Mouse (Mus musculus) MEL (cell line): ENCODE results near the gene D1Ertd622e. TPM values are rescaled to one million over a fixed set of nuclear protein-coding genes. Genes with fewer than 3 reads are reported as not detected.
A peak's percentile ranks its signal among the peaks of the same experiment; 100 is the strongest.

Experiments
- DNase-seq: peaks from one replicate; pipeline ENCODE4 v3.0.0; 2011; ENCODE audit warnings: low read depth, low spot score
- H3K27ac ChIP-seq: 2 replicates; pipeline ENCODE4 v1.5.1; 2012; ENCODE audit warnings: low read depth, mild to moderate bottlenecking, control low read depth, low read length, moderate library complexity; ENCODE audit not compliant: control insufficient read depth
- H3K27me3 ChIP-seq, 2 experiments: fragments of 150-350 bp in 1 of 2; sonication (generic) in 1 of 2; 2 replicates each; pipeline ENCODE4 v1.6.1; 2012; ENCODE audit warnings: low read length in 2 of 2, mild to moderate bottlenecking in 2 of 2, improper control_type of control experiment in 1 of 2, moderate library complexity in 1 of 2; ENCODE audit not compliant: insufficient read depth in 2 of 2, control insufficient read depth in 1 of 2
- H3K36me3 ChIP-seq, 2 experiments: 2 replicates each; pipeline ENCODE4 v1.6.1; 2012 to 2014; ENCODE audit warnings: low read length in 2 of 2, improper control_type of control experiment in 1 of 2, inconsistent platforms in 1 of 2, mild to moderate bottlenecking in 1 of 2; ENCODE audit not compliant: insufficient read depth in 2 of 2, control insufficient read depth in 1 of 2
- H3K4me1 ChIP-seq, 2 experiments: fragments of 150-350 bp in 1 of 2; sonication (generic) in 1 of 2; 2 replicates each; pipeline ENCODE4 v1.6.1; 2012; ENCODE audit warnings: low read length in 2 of 2, improper control_type of control experiment in 1 of 2, mild to moderate bottlenecking in 1 of 2; ENCODE audit not compliant: insufficient read depth in 2 of 2, control insufficient read depth in 1 of 2
- H3K4me3 ChIP-seq, 2 experiments: fragments of 150-350 bp in 1 of 2; sonication (generic) in 1 of 2; 2 replicates each; pipeline ENCODE4 v1.5.1; 2012; ENCODE audit warnings: low read depth in 2 of 2, low read length in 2 of 2, mild to moderate bottlenecking in 2 of 2, moderate library complexity in 2 of 2, control low read depth in 1 of 2, improper control_type of control experiment in 1 of 2; ENCODE audit not compliant: control insufficient read depth in 1 of 2, insufficient read depth in 1 of 2
- H3K79me2 ChIP-seq: 2 replicates; pipeline ENCODE4 v1.6.1; 2012; ENCODE audit warnings: mild to moderate bottlenecking, low read length, moderate library complexity; ENCODE audit not compliant: control insufficient read depth, poor library complexity, insufficient read depth
- H3K9ac ChIP-seq: 2 replicates; pipeline ENCODE4 v1.6.1; 2012; ENCODE audit warnings: low read depth, mild to moderate bottlenecking, control low read depth, low read length, moderate library complexity; ENCODE audit not compliant: control insufficient read depth, poor library complexity, severe bottlenecking
- H3K9me3 ChIP-seq: fragments of 150-350 bp; sonication (generic); replicated peaks from 2 replicates; pipeline ENCODE4 v1.6.1; 2012; ENCODE audit warnings: mild to moderate bottlenecking, low read length, improper control_type of control experiment, moderate library complexity; ENCODE audit not compliant: insufficient read depth
- BHLHE40 ChIP-seq: IDR thresholded peaks from 2 replicates; pipeline ENCODE4 v1.6.1; 2012; ENCODE audit warnings: low read depth, mild to moderate bottlenecking, inconsistent platforms, low read length, improper control_type of control experiment, borderline replicate concordance
- CHD2 ChIP-seq: IDR thresholded peaks from 2 replicates; pipeline ENCODE4 v1.6.1; 2011; ENCODE audit warnings: low read length, improper control_type of control experiment
- CTCF ChIP-seq, 3 experiments: IDR thresholded peaks in 2 of 3; conservative IDR thresholded peaks in 1 of 3; 2 replicates each; pipeline ENCODE4 v1.5.1; 2011 to 2012; ENCODE audit warnings: low read length in 3 of 3, low read depth in 2 of 3, mild to moderate bottlenecking in 2 of 3, improper control_type of control experiment in 1 of 3, inconsistent platforms in 1 of 3, mixed read lengths in 1 of 3, moderate library complexity in 1 of 3; ENCODE audit not compliant: control insufficient read depth in 1 of 3, insufficient read depth in 1 of 3, poor library complexity in 1 of 3, severe bottlenecking in 1 of 3
- ELF1 ChIP-seq: IDR thresholded peaks from 2 replicates; pipeline ENCODE4 v1.6.1; 2014; ENCODE audit warnings: low read depth, mild to moderate bottlenecking, inconsistent platforms, low read length, improper control_type of control experiment, moderate library complexity
- EP300 ChIP-seq, 2 experiments: IDR thresholded peaks; 2 replicates each; pipeline ENCODE4 v1.6.1; 2011; ENCODE audit warnings: improper control_type of control experiment in 2 of 2, low read length in 2 of 2, low read depth in 1 of 2, mild to moderate bottlenecking in 1 of 2
- ETS1 ChIP-seq: IDR thresholded peaks from 2 replicates; pipeline ENCODE4 v1.6.1; 2012; ENCODE audit warnings: low read depth, mild to moderate bottlenecking, inconsistent platforms, low read length, improper control_type of control experiment, moderate library complexity
- GABPA ChIP-seq: IDR thresholded peaks from 2 replicates; pipeline ENCODE4 v1.6.1; 2012; ENCODE audit warnings: low read depth, mild to moderate bottlenecking, inconsistent platforms, low read length, improper control_type of control experiment, moderate library complexity
- GATA1 ChIP-seq: IDR thresholded peaks from 2 replicates; pipeline ENCODE4 v1.6.1; 2011; ENCODE audit warnings: low read depth, low read length, improper control_type of control experiment
- HCFC1 ChIP-seq: IDR thresholded peaks from 2 replicates; pipeline ENCODE4 v1.6.1; 2012; ENCODE audit warnings: low read depth, mild to moderate bottlenecking, inconsistent platforms, low read length, improper control_type of control experiment, moderate library complexity
- KAT2A ChIP-seq: conservative IDR thresholded peaks from 2 replicates; pipeline ENCODE4 v1.6.1; 2012; ENCODE audit warnings: low read depth, low read length, improper control_type of control experiment, inconsistent platforms
- MAFK ChIP-seq: IDR thresholded peaks from 2 replicates; pipeline ENCODE4 v1.6.1; 2011; ENCODE audit warnings: low read depth, mild to moderate bottlenecking, low read length, improper control_type of control experiment, borderline replicate concordance
- MAX ChIP-seq: IDR thresholded peaks from 2 replicates; pipeline ENCODE4 v1.6.1; 2011; ENCODE audit warnings: low read length, improper control_type of control experiment
- MAZ ChIP-seq: IDR thresholded peaks from 2 replicates; pipeline ENCODE4 v1.6.1; 2012; ENCODE audit warnings: low read depth, mild to moderate bottlenecking, inconsistent platforms, low read length, improper control_type of control experiment
- MXI1 ChIP-seq: IDR thresholded peaks from 2 replicates; pipeline ENCODE4 v1.6.1; 2011; ENCODE audit warnings: mild to moderate bottlenecking, low read depth, low read length, improper control_type of control experiment
- MYB ChIP-seq: IDR thresholded peaks from 2 replicates; pipeline ENCODE4 v1.6.1; 2011; ENCODE audit warnings: mild to moderate bottlenecking, low read depth, low read length, improper control_type of control experiment
- MYC ChIP-seq: IDR thresholded peaks from 2 replicates; pipeline ENCODE4 v1.6.1; 2011; ENCODE audit warnings: low read depth, mild to moderate bottlenecking, low read length, improper control_type of control experiment, moderate library complexity
- NELFE ChIP-seq: IDR thresholded peaks from 2 replicates; pipeline ENCODE4 v1.6.1; 2011; ENCODE audit warnings: low read depth, low read length, improper control_type of control experiment
- POLR2AphosphoS2 ChIP-seq: IDR thresholded peaks from 2 replicates; pipeline ENCODE4 v1.6.1; 2011; ENCODE audit warnings: low read length, improper control_type of control experiment
- POLR2AphosphoS5 ChIP-seq: IDR thresholded peaks from 2 replicates; pipeline ENCODE4 v1.6.1; 2012; ENCODE audit warnings: low read depth, borderline replicate concordance, mild to moderate bottlenecking, inconsistent platforms, low read length, moderate library complexity, mixed read lengths
- RAD21 ChIP-seq: IDR thresholded peaks from 2 replicates; pipeline ENCODE4 v1.6.1; 2011; ENCODE audit warnings: mild to moderate bottlenecking, low read depth, low read length, improper control_type of control experiment
- RCOR1 ChIP-seq: IDR thresholded peaks from 2 replicates; pipeline ENCODE4 v1.6.1; 2012; ENCODE audit warnings: low read depth, mild to moderate bottlenecking, inconsistent platforms, low read length, improper control_type of control experiment
- SIN3A ChIP-seq: IDR thresholded peaks from 2 replicates; pipeline ENCODE4 v1.6.1; 2012; ENCODE audit warnings: low read length, improper control_type of control experiment, inconsistent platforms
- TAL1 ChIP-seq: IDR thresholded peaks from 2 replicates; pipeline ENCODE4 v1.6.1; 2012; ENCODE audit warnings: mild to moderate bottlenecking, inconsistent platforms, low read length, moderate library complexity, mixed read lengths
- TBP ChIP-seq: IDR thresholded peaks from 2 replicates; pipeline ENCODE4 v1.8.0; 2011; ENCODE audit warnings: low read depth, low read length, improper control_type of control experiment
- TCF12 ChIP-seq: IDR thresholded peaks from 2 replicates; pipeline ENCODE4 v1.6.1; 2014; ENCODE audit warnings: low read depth, mild to moderate bottlenecking, inconsistent platforms, low read length, improper control_type of control experiment, moderate library complexity
- UBTF ChIP-seq: IDR thresholded peaks from 2 replicates; pipeline ENCODE4 v1.6.1; 2012; ENCODE audit warnings: low read depth, mild to moderate bottlenecking, inconsistent platforms, low read length, improper control_type of control experiment, moderate library complexity, borderline replicate concordance; ENCODE audit not compliant: insufficient read depth
- USF1 ChIP-seq: IDR thresholded peaks from 2 replicates; pipeline ENCODE4 v1.6.1; 2014; ENCODE audit warnings: low read depth, mild to moderate bottlenecking, inconsistent platforms, low read length, improper control_type of control experiment, moderate library complexity
- USF2 ChIP-seq, 2 experiments: IDR thresholded peaks; 2 replicates each; pipeline ENCODE4 v1.6.1; 2011 to 2012; ENCODE audit warnings: improper control_type of control experiment in 2 of 2, low read length in 2 of 2, borderline replicate concordance in 1 of 2, inconsistent platforms in 1 of 2, low read depth in 1 of 2, mild to moderate bottlenecking in 1 of 2; ENCODE audit not compliant: insufficient read depth in 1 of 2
- ZC3H11A ChIP-seq: IDR thresholded peaks from 2 replicates; pipeline ENCODE4 v1.6.1; 2012; ENCODE audit warnings: low read depth, mild to moderate bottlenecking, inconsistent platforms, low read length, improper control_type of control experiment
- ZKSCAN1 ChIP-seq: IDR thresholded peaks from 2 replicates; pipeline ENCODE4 v1.6.1; 2012; ENCODE audit warnings: low read depth, mild to moderate bottlenecking, inconsistent platforms, low read length, improper control_type of control experiment, moderate library complexity
- ZMIZ1 ChIP-seq: IDR thresholded peaks from 2 replicates; pipeline ENCODE4 v1.6.1; 2012; ENCODE audit warnings: low read depth, mild to moderate bottlenecking, inconsistent platforms, low read length, improper control_type of control experiment, moderate library complexity
- polyA plus RNA-seq, 2 experiments: library from polyadenylated mRNA; stranded (reverse) in 1 of 2; unstranded in 1 of 2; fragments of >175 nt in 1 of 2; fragments of >200 nt in 1 of 2; gene quantifications; 2 replicates each; pipeline versions ENCODE4 v1.2.1 to v1.2.4; 2012; ENCODE audit warnings: low replicate concordance in 2 of 2, low read depth in 1 of 2; ENCODE audit not compliant: insufficient read length in 2 of 2, insufficient read depth in 1 of 2, missing spikeins in 1 of 2
- total RNA-seq: library from RNA; depleted of rRNA; stranded (reverse); fragments of 300-350 nt; gene quantifications from 2 replicates; pipeline ENCODE4 v1.2.3, GENCODE M21; 2012

The D1Ertd622e gene
- total and polyA plus RNA-seq, 3 experiments = 26.8 to 53.9 (median 46.5) TPM

DNA sequence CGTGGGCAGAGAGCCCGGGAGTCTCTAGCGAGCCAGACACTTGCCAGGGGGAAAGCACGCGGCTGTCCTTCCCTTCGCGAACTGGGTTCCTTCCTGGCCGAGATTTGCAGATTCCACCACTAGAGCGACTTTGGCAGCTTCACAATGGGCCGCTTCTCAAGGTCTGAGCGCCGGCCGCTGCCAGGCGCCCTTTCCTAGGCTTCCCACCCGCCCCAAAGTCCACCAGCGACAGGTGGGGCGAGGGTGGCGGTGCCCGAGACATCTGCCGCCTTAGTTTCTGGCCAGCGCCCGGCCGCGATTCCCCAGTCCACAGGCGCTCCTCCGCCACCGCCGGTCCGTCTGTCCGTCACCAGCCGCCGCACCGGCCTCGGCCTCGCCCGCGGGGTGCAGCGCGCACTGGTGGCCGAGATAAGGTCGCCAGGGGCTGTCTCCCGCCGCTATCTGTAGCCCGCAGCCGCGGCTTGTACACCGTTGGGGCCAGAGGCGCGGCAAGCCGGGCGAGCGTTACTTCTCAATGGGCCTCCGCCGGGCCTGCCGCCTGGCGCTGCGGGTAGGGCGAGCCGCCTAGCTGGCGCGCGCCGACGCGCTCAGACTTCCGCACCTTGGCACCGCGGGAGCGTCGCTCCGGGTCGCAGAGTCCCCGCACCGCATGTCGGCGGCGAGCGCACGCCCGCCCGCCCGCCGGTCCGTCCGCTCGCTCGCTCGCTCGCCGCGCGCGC is 1.0 kb downstream of the D1Ertd622e start (continued):
- TF ChIP-seq CTCF (IDR thresholded peaks at IDR 0.05 in 2 of 3, conservative IDR thresholded peaks at IDR 0.05 in 1 of 3; ENCODE audit: control insufficient read depth in 1 of 3, insufficient read depth in 1 of 3, low read depth in 2 of 3, low read length in 3 of 3, poor library complexity in 1 of 3, severe bottlenecking in 1 of 3) = peak in 1 of 3 experiments; percentile 7; a peak in 1 of 6 replicates
- no peak for TF ChIP-seq ZMIZ1
- TF ChIP-seq MAFK = no peak

DNA sequence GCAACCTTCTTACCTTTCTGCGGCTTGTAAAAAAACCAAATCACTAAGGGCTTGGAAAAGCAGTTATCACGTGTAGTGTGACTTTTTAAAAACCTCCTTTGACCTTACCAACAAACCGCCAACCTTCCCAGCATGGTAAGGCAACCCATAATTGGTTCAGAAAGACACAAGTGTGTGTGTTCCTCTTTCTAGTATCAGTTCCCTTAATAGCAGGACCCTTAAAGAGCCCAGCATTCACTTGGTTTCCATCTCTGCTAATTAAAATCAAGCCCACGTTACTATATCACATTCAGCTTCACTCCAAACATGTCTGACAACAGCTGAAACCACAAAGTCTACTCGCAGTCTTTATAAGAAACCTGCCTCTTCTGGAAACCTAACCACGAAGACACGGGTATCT is 2.5 kb downstream of the D1Ertd622e start:
- peak overlapping the region; percentile 91 for H3K9ac ChIP-seq
- H3K4me3 ChIP-seq = peak overlapping the region; percentile 79 to 97
- no peaks in the 10 kb centered on the region for H3K9me3 ChIP-seq
- H3K27ac ChIP-seq = peak overlapping the region; percentile 68
- peaks cover 10 to 16% of the 10 kb centered on the region in 2 experiments for H3K4me1 ChIP-seq
- no peaks in the 10 kb centered on the region for H3K27me3 ChIP-seq
- H3K79me2 ChIP-seq = peaks cover 53% of the 10 kb centered on the region
- TF ChIP-seq TAL1 = no peak
- no peak for TF ChIP-seq ZKSCAN1
- no peak for TF ChIP-seq USF1
- no peak for TF ChIP-seq ZMIZ1
- peak; percentile 34; the same call in 1 of the 2 replicates for TF ChIP-seq MAX
- TF ChIP-seq RAD21 = no peak
- 0 out of 2 replicates have a peak, but pooled peaks have one; percentile 7 for TF ChIP-seq GATA1
- peak; percentile 43 for TF ChIP-seq SIN3A
- TF ChIP-seq NELFE = no peak
- peak; percentile 71; the same call in 1 of the 2 replicates for TF ChIP-seq MYC
- TF ChIP-seq GABPA = no peak
- TF ChIP-seq TCF12 = no peak
- TF ChIP-seq USF2 (IDR thresholded peaks at IDR 0.05; ENCODE audit: borderline replicate concordance in 1 of 2, insufficient read depth in 1 of 2, low read depth in 1 of 2, low read length in 2 of 2) = no peak
- no peak; the same call in 1 of the 2 replicates for TF ChIP-seq BHLHE40
- no peak for TF ChIP-seq ELF1
- TF ChIP-seq POLR2AphosphoS5 = no peak
- no peak for TF ChIP-seq MAZ
- no peak for TF ChIP-seq KAT2A
- no peak for TF ChIP-seq MYB
- TF ChIP-seq POLR2AphosphoS2 = no peak
- TF ChIP-seq MAFK = no peak
- peak; percentile 55 for TF ChIP-seq ETS1
- TF ChIP-seq TBP = peak; percentile 44; the same call in 1 of the 2 replicates
- TF ChIP-seq UBTF = no peak
- TF ChIP-seq ZC3H11A = no peak
- TF ChIP-seq HCFC1 = no peak
- TF ChIP-seq MXI1 = peak; percentile 78
- TF ChIP-seq EP300 (IDR thresholded peaks at IDR 0.05; ENCODE audit: low read depth in 1 of 2, low read length in 2 of 2) = peak in 1 of 2 experiments; percentile 30; a peak in 1 of 4 replicates
- TF ChIP-seq CHD2 = no peak
- TF ChIP-seq RCOR1 = peak; percentile 62
- peaks cover 0 to 32% of the 10 kb centered on the region in 2 experiments; a peak in 2 of 4 replicates for H3K36me3 ChIP-seq
- DNase-seq = peak; percentile 83
